8 mouse cellular contexts compared by ENCODE assay signal in the genomic region with DNA sequence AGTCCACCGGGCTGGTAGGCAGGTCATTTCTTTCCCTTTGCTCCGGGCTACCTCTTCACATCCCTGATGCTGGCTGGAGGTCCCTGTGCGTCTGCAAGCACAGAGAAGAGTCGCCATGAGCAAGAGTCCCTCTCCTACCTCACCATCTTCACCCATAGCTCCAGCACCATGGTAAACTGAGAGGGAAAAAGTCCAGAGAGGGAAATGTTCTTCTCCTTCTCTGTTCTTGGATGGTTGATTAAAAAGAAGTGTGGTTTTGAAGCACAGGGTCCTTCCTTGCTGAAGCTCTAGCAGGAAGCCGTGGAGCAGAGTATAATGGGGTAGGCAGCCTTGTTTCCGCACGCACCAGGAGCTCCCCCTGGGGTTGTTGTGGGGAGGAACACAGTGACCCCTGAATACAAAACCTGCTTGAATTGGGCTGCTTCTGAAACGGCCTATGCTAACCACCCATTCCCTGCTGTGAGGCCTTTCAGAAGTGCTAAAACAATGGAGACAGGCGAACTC. TPM values are rescaled to one million over a fixed set of nuclear protein-coding genes. Genes with fewer than 3 reads are reported as not detected.
DNase-seq lines count a peak whose midpoint lies in the region; ATAC-seq lines count a peak whose summit lies in the region.

No protein-coding gene starts in this region.

- peak overlapping the region; percentile 71 for H3K4me3 ChIP-seq in kidney, embryonic 15.5 days (replicated peaks)
- peak overlapping the region; percentile 69 for H3K4me3 ChIP-seq in forebrain, embryonic 11.5 days (ENCODE audit: low read depth, low read length)
- H3K4me3 ChIP-seq in liver, embryonic 16.5 days (ENCODE audit: low read depth, low read length): no peak overlapping the region; the same call in 1 of the 2 replicates

- DNase-seq in kidney, adult 18-20 months: no peak
- peak; percentile 68 for DNase-seq in brain, adult 2 months (ENCODE audit: low read depth, low spot score)
- peak; percentile 59 for DNase-seq in forebrain, embryonic 11.5 days (ENCODE audit: low spot score)
- no peak for DNase-seq in thymus, postnatal 4 days
- DNase-seq in adrenal gland, postnatal 14 days: no peak
- no peak for DNase-seq in gastrocnemius, postnatal 10 days

- no peaks in the 10 kb centered on the region for H3K9me3 ChIP-seq in kidney, embryonic 15.5 days (replicated peaks)
- no peaks in the 10 kb centered on the region for H3K9me3 ChIP-seq in forebrain, embryonic 11.5 days (ENCODE audit: control insufficient read depth, low read length)
- H3K9me3 ChIP-seq in liver, embryonic 16.5 days (replicated peaks; ENCODE audit: control insufficient read depth, low read length): no peaks in the 10 kb centered on the region

- no peaks in the 10 kb centered on the region for H3K36me3 ChIP-seq in kidney, embryonic 15.5 days
- H3K36me3 ChIP-seq in forebrain, embryonic 11.5 days (ENCODE audit: control insufficient read depth, insufficient read depth, low read length): no peaks in the 10 kb centered on the region
- H3K36me3 ChIP-seq in liver, embryonic 16.5 days (ENCODE audit: control insufficient read depth, insufficient read depth): no peaks in the 10 kb centered on the region

- peak overlapping the region; percentile 89 for H3K4me2 ChIP-seq in kidney, embryonic 15.5 days
- peak overlapping the region; percentile 92 for H3K4me2 ChIP-seq in forebrain, embryonic 11.5 days (ENCODE audit: low read depth, low read length, severe bottlenecking)
- H3K4me2 ChIP-seq in liver, embryonic 16.5 days (ENCODE audit: low read depth, low read length): peak overlapping the region; percentile 76; the same call in 1 of the 2 replicates

- ATAC-seq in kidney, embryonic 15.5 days (replicated peaks; ENCODE audit: low FRiP score): no peak
- ATAC-seq in forebrain, embryonic 11.5 days (replicated peaks; ENCODE audit: low FRiP score): peak; percentile 40
- no peak for ATAC-seq in liver, embryonic 16.5 days (ENCODE audit: low read depth)

- H3K27me3 ChIP-seq in kidney, embryonic 15.5 days: peaks cover 22% of the 10 kb centered on the region
- H3K27me3 ChIP-seq in forebrain, embryonic 11.5 days (ENCODE audit: control insufficient read depth, insufficient read depth, low read length): no peaks in the 10 kb centered on the region
- H3K27me3 ChIP-seq in liver, embryonic 16.5 days (ENCODE audit: control insufficient read depth, insufficient read depth, low read depth, low read length): peaks cover 36% of the 10 kb centered on the region

- no peak overlapping the region for H3K27ac ChIP-seq in kidney, embryonic 15.5 days
- H3K27ac ChIP-seq in forebrain, embryonic 11.5 days (ENCODE audit: low read depth, low read length): peak overlapping the region; percentile 78
- no peak overlapping the region for H3K27ac ChIP-seq in liver, embryonic 16.5 days (ENCODE audit: low read length)

- peaks cover 10% of the 10 kb centered on the region for H3K4me1 ChIP-seq in kidney, embryonic 15.5 days
- H3K4me1 ChIP-seq in forebrain, embryonic 11.5 days (replicated peaks; ENCODE audit: control insufficient read depth, insufficient read depth, low read length): peaks cover 5% of the 10 kb centered on the region; the same call in 1 of the 2 replicates
- no peaks in the 10 kb centered on the region; the same call in 1 of the 2 replicates for H3K4me1 ChIP-seq in liver, embryonic 16.5 days (ENCODE audit: control insufficient read depth, low read depth, low read length)

- WGBS in kidney, embryonic 15.5 days: 1% methylated on average over 9 of the region's 9 CpGs
- under 1% methylated on average over 9 of the region's 9 CpGs for WGBS in forebrain, embryonic 11.5 days
- WGBS in liver, embryonic 16.5 days (ENCODE audit: insufficient replicate concordance): 3% methylated on average over 9 of the region's 9 CpGs

- no peak overlapping the region for H3K9ac ChIP-seq in kidney, embryonic 15.5 days
- H3K9ac ChIP-seq in forebrain, embryonic 11.5 days (ENCODE audit: low read length): peak overlapping the region; percentile 80
- no peak overlapping the region for H3K9ac ChIP-seq in liver, embryonic 16.5 days (ENCODE audit: low read depth, low read length)

RNA-seq across cellular contexts. Expression of a gene that starts 1.6 kb away (rescaled TPM):
- 10.0 and 10.8 TPM in 2 replicates for polyA plus RNA-seq in kidney, embryonic 15.5 days (2015; fragmentation: Nextera tagmentation; extraction: Ambion mirVana)
- 44.0 and 50.1 TPM in 2 replicates for polyA plus RNA-seq in forebrain, embryonic 11.5 days (2014; fragmentation: Nextera tagmentation; extraction: Ambion mirVana)
- 0.13 and 0.14 TPM in 2 replicates for polyA plus RNA-seq in liver, embryonic 16.5 days (2015; fragmentation: Nextera tagmentation; extraction: Ambion mirVana)
- 4.4 and 7.6 TPM in 2 replicates for total RNA-seq in adrenal gland, postnatal 14 days (2021)
- total RNA-seq in gastrocnemius, postnatal 10 days (2021): 1 to 10 TPM; 3.6 to 4.7 TPM

Comparison
In these comparisons a context has a peak if more than half of its experiments do, and no peak if none do; other contexts are left out.
1. DNase-seq: peak in brain, adult 2 months (single experiment) and forebrain, embryonic 11.5 days (single experiment); none in kidney, adult 18-20 months (single experiment), thymus, postnatal 4 days (single experiment), adrenal gland, postnatal 14 days (single experiment) and gastrocnemius, postnatal 10 days (single experiment).
2. Peak in every context shown above with its lines, with median percentiles within 50 percentile points of each other: H3K4me2 ChIP-seq.